Mouse (Mus musculus) adrenal gland, postnatal 14 days (tissue): ENCODE results near the gene P4ha1. TPM values are rescaled to one million over a fixed set of nuclear protein-coding genes. Genes with fewer than 3 reads are reported as not detected.

Experiments used
- DNase-seq: peaks from one replicate; pipeline ENCODE4 v3.0.0; 2021; ENCODE audit warnings: mixed read lengths
- total RNA-seq: library from RNA; stranded (reverse); gene quantifications from 2 replicates; pipeline ENCODE4 v1.2.3, GENCODE M21; 2021

The P4ha1 gene
- total RNA-seq, 1 experiment from 2014 or later: 37.1 TPM

DNA sequence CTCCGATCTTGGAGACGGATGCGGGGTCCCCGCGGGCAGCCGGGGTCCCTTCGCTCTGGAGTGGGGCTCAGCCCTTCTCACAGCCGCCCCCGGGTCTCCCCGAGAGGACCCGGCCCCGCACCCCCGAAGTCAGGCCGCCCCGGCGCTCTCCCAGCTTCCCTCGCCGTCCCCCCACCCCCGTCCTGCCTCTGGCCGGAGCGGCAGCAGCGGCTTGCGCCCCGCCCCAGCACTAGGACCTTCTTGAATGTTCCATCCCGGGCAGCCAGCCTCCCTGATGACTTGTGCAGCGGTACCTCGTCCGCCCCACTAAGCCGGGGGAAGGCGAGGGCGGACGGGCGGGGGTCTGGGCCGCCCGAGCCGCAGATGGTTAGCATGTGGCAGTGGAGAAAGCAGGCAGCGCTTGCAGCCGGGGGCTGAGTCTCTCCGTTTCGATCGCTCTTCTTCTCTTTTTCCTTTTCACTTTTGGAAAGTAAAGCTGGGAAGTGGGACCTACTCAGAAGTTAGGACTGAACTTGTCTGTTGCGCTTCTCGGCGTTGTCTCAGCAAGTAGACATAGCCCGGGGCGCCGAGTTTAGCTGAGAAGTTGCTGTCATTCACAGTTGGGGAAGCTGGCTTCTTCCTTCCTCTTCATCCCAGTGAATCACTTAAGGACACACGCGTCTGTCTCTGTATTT, 529 bp downstream of the P4ha1 start:
- peak; percentile 86 for DNase-seq

DNA sequence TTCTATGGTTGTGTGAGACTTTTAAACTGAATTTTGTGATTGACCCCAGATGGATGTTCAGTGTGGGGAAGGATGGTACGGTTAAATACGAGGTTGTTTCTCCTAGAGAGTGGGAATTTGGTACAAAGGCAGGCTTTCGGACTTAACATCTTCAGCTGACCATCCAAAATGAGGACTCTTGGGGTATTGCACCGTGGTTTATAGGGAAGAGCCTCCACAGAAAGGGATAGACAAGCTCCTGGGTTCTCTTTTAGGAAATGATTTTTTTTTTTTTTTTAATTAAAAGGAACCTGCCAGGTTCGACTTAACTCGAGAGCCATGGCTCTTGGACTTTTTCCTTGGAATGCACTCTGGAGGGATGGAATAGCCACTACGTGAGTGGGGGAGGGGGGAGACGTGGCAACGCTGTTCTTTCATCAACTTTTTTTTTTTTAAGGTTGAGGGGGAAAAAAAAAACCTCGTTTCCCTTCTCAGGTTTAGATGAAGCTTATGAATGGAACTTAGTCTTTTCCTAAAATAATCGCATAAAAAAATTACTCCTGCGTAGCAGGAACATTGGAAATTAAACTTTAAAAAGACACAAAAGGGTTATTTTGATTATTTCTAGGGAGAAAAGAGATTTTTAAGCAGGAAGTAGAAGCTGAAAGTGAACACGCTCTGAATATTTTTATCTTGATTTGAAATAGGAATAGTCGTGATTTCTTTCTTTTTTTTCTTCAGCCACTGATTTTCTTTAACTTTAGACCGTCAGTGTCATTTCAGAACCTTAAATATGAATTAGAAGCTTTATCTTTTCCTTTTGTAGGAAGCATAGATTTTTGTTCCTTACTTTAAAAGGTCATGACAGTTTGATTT, 1.4 kb downstream of the P4ha1 start:
- peak; percentile 17 for DNase-seq

GRCm38 (mm10) chr10:59326612-59327315, 3.7 kb downstream of the P4ha1 start:
- DNase-seq: no peak

GRCm38 (mm10) chr10:59327316-59327710, 4.2 kb downstream of the P4ha1 start:
- no peak for DNase-seq

GRCm38 (mm10) chr10:59331546-59332256, 8.6 kb downstream of the P4ha1 start:
- DNase-seq: peak; percentile 22

DNA sequence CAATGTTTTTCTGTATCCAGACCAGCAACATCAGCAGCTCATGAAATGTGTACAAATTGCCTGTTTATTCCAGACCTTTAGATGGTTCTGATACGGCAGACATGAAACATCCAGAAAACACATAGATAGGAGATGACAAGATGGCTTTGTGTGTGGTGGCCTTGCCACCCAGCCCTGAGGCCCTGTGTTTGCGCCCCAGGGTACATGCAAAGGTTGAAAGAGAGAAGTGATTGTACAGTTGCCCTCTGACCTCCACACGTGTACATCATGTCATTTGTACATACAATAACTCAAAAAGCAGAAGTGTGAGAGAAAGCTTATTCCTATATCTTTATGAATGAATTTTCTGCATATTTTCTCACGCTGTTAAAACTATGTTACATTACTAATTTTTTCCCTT, 10.3 kb downstream of the P4ha1 start:
- no peak for DNase-seq

- DNase-seq: peak; percentile 43
Observed at GRCm38 (mm10) chr10:59334899-59335798, 12.1 kb downstream of the P4ha1 start.

DNA sequence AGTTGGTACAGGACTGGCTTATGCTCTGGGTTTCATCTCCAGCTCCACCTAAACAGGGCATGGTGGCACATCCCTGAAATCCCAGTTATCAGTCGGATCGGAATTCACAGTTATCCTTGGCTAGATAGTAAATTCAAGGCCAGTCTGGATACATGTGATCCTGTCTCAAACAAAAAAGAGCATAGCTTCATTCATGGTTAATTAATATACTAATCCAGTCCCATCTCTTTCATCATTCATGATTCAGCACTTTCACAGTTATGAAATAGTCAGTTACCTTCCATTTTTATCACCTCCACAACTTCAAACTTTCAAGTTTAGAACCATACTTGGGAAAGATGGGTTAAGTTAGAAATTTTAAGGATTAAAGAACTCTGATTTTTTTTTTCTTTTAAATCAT, 13.0 kb downstream of the P4ha1 start:
- no peak for DNase-seq

- no peak for DNase-seq
Observed at GRCm38 (mm10) chr10:59346560-59346959, 23.5 kb downstream of the P4ha1 start.

DNA sequence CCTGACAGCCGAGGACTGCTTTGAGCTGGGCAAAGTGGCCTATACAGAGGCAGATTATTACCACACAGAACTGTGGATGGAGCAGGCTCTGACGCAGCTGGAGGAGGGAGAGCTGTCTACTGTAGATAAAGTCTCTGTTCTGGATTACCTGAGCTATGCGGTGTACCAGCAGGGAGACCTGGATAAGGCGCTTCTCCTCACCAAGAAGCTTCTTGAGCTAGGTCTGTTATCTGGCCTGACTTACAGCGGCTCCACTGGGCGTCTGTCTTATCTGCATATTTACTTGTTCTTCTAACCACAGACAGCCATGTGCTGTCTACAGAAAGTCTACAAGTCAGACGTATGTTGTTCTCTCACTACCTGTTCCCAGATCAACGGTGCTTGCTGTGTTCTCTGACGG, 25.1 kb downstream of the P4ha1 start:
- DNase-seq: no peak

DNA sequence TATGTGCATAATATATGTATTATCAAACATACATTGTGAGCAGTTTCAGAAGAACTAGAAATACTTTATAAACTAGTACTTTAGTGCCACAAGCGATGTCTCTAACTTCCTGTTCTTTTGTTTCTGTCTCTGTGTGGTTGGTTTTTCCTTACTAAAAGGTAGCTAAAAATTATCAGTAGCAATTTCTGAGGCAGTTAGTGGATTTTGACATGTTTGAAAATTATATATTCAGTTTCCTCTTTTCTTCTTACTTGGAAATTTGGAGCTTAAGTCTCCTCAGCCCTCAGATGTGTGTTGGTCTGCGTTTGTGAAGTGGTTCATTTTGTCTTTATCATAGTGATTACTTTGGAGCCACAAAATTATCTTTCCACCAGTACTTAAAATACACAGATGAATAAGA, 26.4 kb downstream of the P4ha1 start:
- DNase-seq: no peak

GRCm38 (mm10) chr10:59353065-59353464, 30.0 kb downstream of the P4ha1 start:
- DNase-seq: no peak

- DNase-seq: no peak
Observed at GRCm38 (mm10) chr10:59354120-59354519, 31.0 kb downstream of the P4ha1 start.

DNA sequence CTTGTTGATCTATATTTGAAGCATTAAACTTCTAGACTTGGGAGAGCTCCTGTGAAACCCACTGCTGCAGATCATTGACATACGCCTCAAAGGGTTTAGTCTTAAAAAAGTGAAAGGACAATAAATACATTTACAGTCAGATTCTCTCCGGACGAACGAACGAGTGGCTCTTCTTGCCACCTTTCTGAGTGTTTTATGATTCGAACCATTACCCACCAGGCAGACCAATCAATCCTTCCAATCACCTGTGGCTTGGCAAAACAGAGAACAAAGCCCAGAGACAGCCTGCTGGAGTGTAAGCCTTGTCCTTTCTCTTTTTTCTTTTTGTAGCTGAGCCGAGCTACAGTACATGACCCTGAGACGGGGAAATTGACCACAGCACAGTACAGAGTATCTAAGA, 31.9 kb downstream of the P4ha1 start:
- no peak for DNase-seq

DNA sequence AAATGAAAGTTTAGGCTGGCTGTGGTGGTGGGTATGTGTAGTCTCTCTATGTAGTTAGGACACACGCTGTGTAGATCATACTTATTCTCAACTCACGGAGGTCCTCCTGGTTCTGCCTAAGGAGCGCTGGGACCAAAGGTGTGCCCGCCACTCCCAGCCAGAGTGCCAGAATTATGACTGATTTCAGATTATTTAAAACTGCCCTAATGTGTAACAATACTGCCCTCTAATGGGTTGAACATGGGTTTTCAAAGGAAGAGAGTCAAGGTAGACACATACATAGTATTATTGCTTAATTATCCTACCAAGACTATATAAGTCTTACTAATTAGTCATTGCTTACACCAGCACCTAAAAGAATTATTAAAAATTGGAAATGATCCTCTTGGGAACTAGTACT, 35.6 kb downstream of the P4ha1 start:
- no peak for DNase-seq

- no peak for DNase-seq
Observed at GRCm38 (mm10) chr10:59363208-59363607, 40.1 kb downstream of the P4ha1 start.

GRCm38 (mm10) chr10:59364551-59364950, 41.5 kb downstream of the P4ha1 start:
- no peak for DNase-seq

GRCm38 (mm10) chr10:59365804-59366589, 42.9 kb downstream of the P4ha1 start:
- DNase-seq: no peak

DNA sequence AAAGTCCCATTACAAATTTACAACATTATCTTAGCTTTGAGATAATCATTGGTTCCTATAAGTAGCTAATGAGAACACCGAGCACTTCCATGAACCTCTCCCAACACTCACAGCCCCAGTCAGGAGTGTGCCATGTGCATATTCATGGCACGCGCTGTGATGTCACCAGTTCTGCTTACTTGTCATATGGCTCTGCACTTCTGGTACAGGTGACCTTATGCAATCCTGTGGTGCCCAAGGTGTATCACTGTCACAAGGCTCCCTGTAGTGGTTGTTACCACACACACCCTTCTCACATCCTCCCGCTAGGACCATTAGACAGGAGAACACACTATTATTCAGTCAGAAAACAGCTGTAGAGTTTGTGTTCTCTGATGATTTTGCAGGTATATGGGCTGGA, 43.6 kb downstream of the P4ha1 start:
- no peak for DNase-seq

DNA sequence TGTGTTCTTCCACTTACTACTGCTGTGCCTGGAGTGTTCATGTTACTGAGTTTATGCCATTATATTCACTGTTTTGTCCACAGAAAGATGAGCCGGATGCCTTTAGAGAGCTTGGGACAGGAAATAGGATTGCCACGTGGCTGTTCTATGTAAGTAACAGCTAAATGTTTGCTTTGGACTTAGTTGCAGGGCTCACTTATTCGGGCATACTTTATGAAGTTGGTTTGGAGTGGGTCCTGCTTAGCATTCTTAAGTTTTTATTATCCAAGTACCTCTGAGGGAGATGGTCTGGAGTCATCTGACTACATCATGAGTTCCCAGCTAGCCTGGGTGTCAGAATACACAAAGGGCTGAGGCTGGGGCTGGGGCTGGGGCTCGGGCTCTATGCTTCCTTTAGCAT, 44.1 kb downstream of the P4ha1 start:
- DNase-seq: no peak

- DNase-seq: no peak
Observed at GRCm38 (mm10) chr10:59368729-59369128, 45.6 kb downstream of the P4ha1 start.
